26 mouse cellular contexts compared by ENCODE assay signal in genomic region chr2:44352885-44353284, GRCm38 (mm10).
DNase-seq lines count a peak whose midpoint lies in the region; ATAC-seq and TF ChIP-seq lines count a peak whose summit lies in the region.
"Had no signal": no experiment of that assay in that cellular context is flagged by ENCODE, and none has a peak within 500 bp of the region (broad histone marks: within the 10 kb centered on the region; RNA-seq: fewer than 3 reads in every experiment).

No protein-coding gene starts in this region.

- H3K36me3 ChIP-seq in heart, adult 2 months (ENCODE audit: control insufficient read depth, insufficient read depth, low read length): no peaks in the 10 kb centered on the region
- no peaks in the 10 kb centered on the region for H3K36me3 ChIP-seq in liver, embryonic 12.5 days
- no peaks in the 10 kb centered on the region for H3K36me3 ChIP-seq in midbrain, embryonic 16.5 days (ENCODE audit: control insufficient read depth, insufficient read depth, low read length)
- H3K36me3 ChIP-seq: heart, embryonic 13.5 days; stomach, embryonic 15.5 days had no signal

- TF ChIP-seq EP300 in heart, adult 2 months (IDR thresholded peaks at IDR 0.05; ENCODE audit: insufficient read depth, low read depth, low read length): no peak

- TF ChIP-seq CTCF in heart, adult 2 months (IDR thresholded peaks at IDR 0.05): no peak

- H3K4me1 ChIP-seq in heart, adult 2 months (ENCODE audit: control insufficient read depth, insufficient read depth, low read length): no peaks in the 10 kb centered on the region
- H3K4me1 ChIP-seq in liver, embryonic 12.5 days: peaks cover 15% of the 10 kb centered on the region
- no peaks in the 10 kb centered on the region for H3K4me1 ChIP-seq in midbrain, embryonic 16.5 days (ENCODE audit: control insufficient read depth, insufficient read depth, low read length)

- H3K27ac ChIP-seq in heart, adult 2 months: no peak overlapping the region
- H3K27ac ChIP-seq in liver, embryonic 12.5 days: 0 out of 2 replicates have a peak overlapping the region, but pooled peaks have one; percentile 36
- H3K27ac ChIP-seq in midbrain, embryonic 16.5 days (ENCODE audit: low read length): no peak overlapping the region
- H3K27ac ChIP-seq: gastrocnemius, adult 2 months; heart, embryonic 13.5 days; hindbrain, embryonic 14.5 days; stomach, embryonic 15.5 days had no signal

- H3K79me2 ChIP-seq in heart, adult 2 months (replicated peaks; ENCODE audit: control insufficient read depth, insufficient read depth, low read length): no peaks in the 10 kb centered on the region

- H3K27me3 ChIP-seq in heart, adult 2 months (ENCODE audit: control insufficient read depth, insufficient read depth, low read length): no peaks in the 10 kb centered on the region
- H3K27me3 ChIP-seq in liver, embryonic 12.5 days (replicated peaks): no peaks in the 10 kb centered on the region
- H3K27me3 ChIP-seq in midbrain, embryonic 16.5 days (ENCODE audit: control insufficient read depth, insufficient read depth, low read depth, low read length): no peaks in the 10 kb centered on the region
- H3K27me3 ChIP-seq: heart, embryonic 13.5 days; stomach, embryonic 15.5 days had no signal

- peak; percentile 33 for ATAC-seq in activated CD4-positive, CD25-positive, alpha-beta regulatory T cell, adult 4 months
- ATAC-seq in liver, embryonic 12.5 days: peak; percentile 76
- ATAC-seq in midbrain, embryonic 16.5 days: no peak
- ATAC-seq: forebrain, embryonic 16.5 days; inflammation-experienced regulatory T-cells, adult 6 months had no signal

- no peak overlapping the region for H3K4me3 ChIP-seq in heart, adult 2 months
- H3K4me3 ChIP-seq in liver, embryonic 12.5 days: no peak overlapping the region
- no peak overlapping the region for H3K4me3 ChIP-seq in midbrain, embryonic 16.5 days (ENCODE audit: low read depth, low read length)
- H3K4me3 ChIP-seq: erythroblast, embryonic 14.5 days; gastrocnemius, adult 2 months; heart, embryonic 13.5 days; stomach, embryonic 15.5 days had no signal

- H3K9me3 ChIP-seq in liver, embryonic 12.5 days (replicated peaks): no peaks in the 10 kb centered on the region
- no peaks in the 10 kb centered on the region for H3K9me3 ChIP-seq in midbrain, embryonic 16.5 days (replicated peaks; ENCODE audit: control insufficient read depth, low read length, poor library complexity, severe bottlenecking)
- H3K9me3 ChIP-seq: heart, embryonic 13.5 days; stomach, embryonic 15.5 days had no signal

- 26% methylated on average over 7 of the region's 7 CpGs for WGBS in heart, adult 2 months
- WGBS in liver, embryonic 12.5 days (ENCODE audit: insufficient replicate concordance): 13% methylated on average over 7 of the region's 7 CpGs
- WGBS in midbrain, embryonic 16.5 days: 87% methylated on average over 7 of the region's 7 CpGs

- no peak overlapping the region for H3K9ac ChIP-seq in heart, adult 2 months (ENCODE audit: low read depth, low read length)
- H3K9ac ChIP-seq in liver, embryonic 12.5 days: no peak overlapping the region
- no peak overlapping the region for H3K9ac ChIP-seq in midbrain, embryonic 16.5 days (ENCODE audit: low read depth, low read length)
- H3K9ac ChIP-seq: heart, embryonic 13.5 days; hindbrain, embryonic 14.5 days; lung, embryonic 14.5 days; stomach, embryonic 15.5 days had no signal

- no peak for TF ChIP-seq POLR2A in heart, adult 2 months (IDR thresholded peaks at IDR 0.05; ENCODE audit: insufficient read depth, low read depth, low read length)

- H3K4me2 ChIP-seq in liver, embryonic 12.5 days: no peak overlapping the region; the same call in 1 of the 2 replicates
- H3K4me2 ChIP-seq in midbrain, embryonic 16.5 days (ENCODE audit: low read length): no peak overlapping the region
- H3K4me2 ChIP-seq: heart, embryonic 13.5 days; hindbrain, embryonic 14.5 days; lung, embryonic 14.5 days; stomach, embryonic 15.5 days had no signal

- peak; percentile 60 for DNase-seq in heart, adult 11 months
- no peak for DNase-seq in heart, adult 2 months
- no peak for DNase-seq in adrenal gland, adult 18-20 months (ENCODE audit: low spot score in 2 of 2)
- no peak for DNase-seq in testis, postnatal 14 days (ENCODE audit: low spot score)
- DNase-seq: adrenal gland, adult 8-10 months; cerebellum, adult 11 months; cerebellum, adult 9-10 months; gastrocnemius, adult 2 months; gastrocnemius, postnatal 36 days; heart, postnatal 10 days; kidney, adult 11 months; kidney, postnatal 14 days; midbrain, embryonic 14.5 days; retina, postnatal 1 day; right cerebral cortex, postnatal 14 days; thymus, postnatal 14 days had no signal

- intact Hi-C loops in heart, adult 2 months (cut with DNase I): no loop called here
